In genomic region chr4:14298110-14298509, GRCm38 (mm10) we compare ENCODE assay signal across 20 mouse cellular contexts.
DNase-seq lines count a peak whose midpoint lies in the region; ATAC-seq lines count a peak whose summit lies in the region.
"Had no signal": no experiment of that assay in that cellular context is flagged by ENCODE, and none has a peak within 500 bp of the region (broad histone marks: within the 10 kb centered on the region; RNA-seq: fewer than 3 reads in every experiment).

No protein-coding gene starts in this region.

- 53% methylated on average over 8 of the region's 8 CpGs for WGBS in forebrain, embryonic 14.5 days
- 60% methylated on average over 8 of the region's 8 CpGs for WGBS in forebrain, embryonic 10.5 days
- WGBS in neural tube, embryonic 13.5 days: 48% methylated on average over 8 of the region's 8 CpGs
- 19% methylated on average over 8 of the region's 8 CpGs for WGBS in limb, embryonic 11.5 days
- 45% methylated on average over 8 of the region's 8 CpGs for WGBS in neural tube, embryonic 15.5 days

- H3K4me1 ChIP-seq in forebrain, embryonic 14.5 days (ENCODE audit: control insufficient read depth, insufficient read depth, low read length): no peaks in the 10 kb centered on the region
- H3K4me1 ChIP-seq in forebrain, embryonic 10.5 days: no peaks in the 10 kb centered on the region
- peaks cover 8% of the 10 kb centered on the region for H3K4me1 ChIP-seq in neural tube, embryonic 13.5 days (replicated peaks)
- H3K4me1 ChIP-seq in limb, embryonic 11.5 days (ENCODE audit: control insufficient read depth, insufficient read depth, low read length): peaks cover 5% of the 10 kb centered on the region; the same call in 1 of the 2 replicates
- H3K4me1 ChIP-seq in neural tube, embryonic 15.5 days: peaks cover 7% of the 10 kb centered on the region; the same call in 1 of the 2 replicates
- H3K4me1 ChIP-seq: heart, embryonic 13.5 days; stomach, embryonic 15.5 days had no signal

- ATAC-seq in forebrain, embryonic 14.5 days: peak; percentile 29; the same call in 1 of the 2 replicates
- ATAC-seq in neural tube, embryonic 13.5 days (ENCODE audit: low read depth): no peak
- ATAC-seq in limb, embryonic 11.5 days (ENCODE audit: insufficient number of reproducible peaks, low FRiP score, low TSS enrichment, low read depth): no peak
- no peak; the same call in 1 of the 2 replicates for ATAC-seq in neural tube, embryonic 15.5 days (ENCODE audit: low FRiP score)
- ATAC-seq: intestine, embryonic 16.5 days; liver, postnatal 0 days had no signal

- H3K4me2 ChIP-seq in forebrain, embryonic 14.5 days (ENCODE audit: low read length): no peak overlapping the region
- H3K4me2 ChIP-seq in neural tube, embryonic 13.5 days: peak overlapping the region; percentile 7; the same call in 1 of the 2 replicates
- no peak overlapping the region for H3K4me2 ChIP-seq in limb, embryonic 11.5 days (ENCODE audit: low read depth, severe bottlenecking)
- peak overlapping the region; percentile 26; the same call in 1 of the 2 replicates for H3K4me2 ChIP-seq in neural tube, embryonic 15.5 days
- H3K4me2 ChIP-seq: embryonic facial prominence, embryonic 13.5 days; heart, embryonic 13.5 days; stomach, embryonic 15.5 days had no signal

- H3K36me3 ChIP-seq in forebrain, embryonic 14.5 days (ENCODE audit: control insufficient read depth, insufficient read depth, low read length): no peaks in the 10 kb centered on the region
- no peaks in the 10 kb centered on the region for H3K36me3 ChIP-seq in forebrain, embryonic 10.5 days (replicated peaks)
- H3K36me3 ChIP-seq in neural tube, embryonic 13.5 days: no peaks in the 10 kb centered on the region
- H3K36me3 ChIP-seq in limb, embryonic 11.5 days (ENCODE audit: control insufficient read depth, insufficient read depth, low read length): no peaks in the 10 kb centered on the region
- H3K36me3 ChIP-seq in neural tube, embryonic 15.5 days: no peaks in the 10 kb centered on the region
- H3K36me3 ChIP-seq: embryonic facial prominence, embryonic 13.5 days; heart, embryonic 13.5 days; stomach, embryonic 15.5 days had no signal

- H3K9me3 ChIP-seq in forebrain, embryonic 14.5 days (replicated peaks; ENCODE audit: control insufficient read depth, low read length): no peaks in the 10 kb centered on the region
- H3K9me3 ChIP-seq in forebrain, embryonic 10.5 days: no peaks in the 10 kb centered on the region
- H3K9me3 ChIP-seq in neural tube, embryonic 13.5 days: no peaks in the 10 kb centered on the region
- H3K9me3 ChIP-seq in limb, embryonic 11.5 days (ENCODE audit: control insufficient read depth, low read length): no peaks in the 10 kb centered on the region
- no peaks in the 10 kb centered on the region for H3K9me3 ChIP-seq in neural tube, embryonic 15.5 days (replicated peaks)
- H3K9me3 ChIP-seq: embryonic facial prominence, embryonic 13.5 days; heart, embryonic 13.5 days; stomach, embryonic 15.5 days had no signal

- peak; percentile 13 for DNase-seq in forebrain, embryonic 14.5 days (ENCODE audit: low spot score)
- no peak for DNase-seq in forebrain, embryonic 10.5 days (ENCODE audit: extremely low spot score, low spot score)
- no peak for DNase-seq in neural tube, embryonic 10.5 days (ENCODE audit: extremely low spot score, low spot score)
- peak; percentile 38 for DNase-seq in limb, embryonic 11.5 days (ENCODE audit: low spot score)
- DNase-seq in thymus, postnatal 10 days (ENCODE audit: low spot score in 2 of 2): no peak
- no peak for DNase-seq in kidney, postnatal 4 days
- DNase-seq: adrenal gland, adult 2 months; gastrocnemius, adult 2 months; heart, adult 18-20 months; heart, postnatal 4 days; kidney, postnatal 36 days; liver, postnatal 0 days; lung, postnatal 10 days; thymus, adult 18-20 months had no signal

- no peak overlapping the region for H3K9ac ChIP-seq in forebrain, embryonic 14.5 days (ENCODE audit: low read length)
- H3K9ac ChIP-seq in neural tube, embryonic 13.5 days: no peak overlapping the region
- no peak overlapping the region for H3K9ac ChIP-seq in limb, embryonic 11.5 days (ENCODE audit: low read length)
- H3K9ac ChIP-seq in neural tube, embryonic 15.5 days (replicated peaks): no peak overlapping the region
- H3K9ac ChIP-seq: embryonic facial prominence, embryonic 13.5 days; heart, embryonic 13.5 days; liver, postnatal 0 days; stomach, embryonic 15.5 days had no signal

- no peaks in the 10 kb centered on the region for H3K27me3 ChIP-seq in forebrain, embryonic 14.5 days (replicated peaks; ENCODE audit: control insufficient read depth, insufficient read depth, low read length)
- no peaks in the 10 kb centered on the region for H3K27me3 ChIP-seq in forebrain, embryonic 10.5 days (ENCODE audit: poor library complexity, severe bottlenecking)
- H3K27me3 ChIP-seq in neural tube, embryonic 13.5 days: no peaks in the 10 kb centered on the region
- H3K27me3 ChIP-seq in limb, embryonic 11.5 days (ENCODE audit: control insufficient read depth, insufficient read depth, low read length): no peaks in the 10 kb centered on the region
- H3K27me3 ChIP-seq in neural tube, embryonic 15.5 days (replicated peaks): no peaks in the 10 kb centered on the region
- H3K27me3 ChIP-seq: embryonic facial prominence, embryonic 13.5 days; heart, embryonic 13.5 days; stomach, embryonic 15.5 days had no signal

- H3K27ac ChIP-seq in forebrain, embryonic 14.5 days (ENCODE audit: low read depth, low read length): no peak overlapping the region
- no peak overlapping the region for H3K27ac ChIP-seq in forebrain, embryonic 10.5 days
- no peak overlapping the region for H3K27ac ChIP-seq in neural tube, embryonic 13.5 days (replicated peaks)
- no peak overlapping the region for H3K27ac ChIP-seq in limb, embryonic 11.5 days (replicated peaks; ENCODE audit: low read depth, low read length)
- no peak overlapping the region for H3K27ac ChIP-seq in neural tube, embryonic 15.5 days (replicated peaks)
- H3K27ac ChIP-seq: embryonic facial prominence, embryonic 13.5 days; gastrocnemius, adult 2 months; heart, embryonic 13.5 days; stomach, embryonic 15.5 days had no signal

- no peak overlapping the region for H3K4me3 ChIP-seq in forebrain, embryonic 14.5 days (ENCODE audit: low read depth, low read length)
- no peak overlapping the region for H3K4me3 ChIP-seq in forebrain, embryonic 10.5 days
- no peak overlapping the region for H3K4me3 ChIP-seq in neural tube, embryonic 13.5 days
- no peak overlapping the region for H3K4me3 ChIP-seq in limb, embryonic 11.5 days (ENCODE audit: low read depth, low read length)
- H3K4me3 ChIP-seq in neural tube, embryonic 15.5 days (replicated peaks): no peak overlapping the region
- H3K4me3 ChIP-seq: embryonic facial prominence, embryonic 13.5 days; gastrocnemius, adult 2 months; heart, embryonic 13.5 days; stomach, embryonic 15.5 days had no signal

Comparison
In these comparisons a context has a peak if more than half of its experiments do, and no peak if none do; other contexts are left out.
1. DNase-seq: peak in forebrain, embryonic 14.5 days (single experiment) and limb, embryonic 11.5 days (single experiment); none in forebrain, embryonic 10.5 days (single experiment), neural tube, embryonic 10.5 days (single experiment), thymus, postnatal 10 days (0 of 2) and kidney, postnatal 4 days (0 of 2).
2. H3K4me2 ChIP-seq: peak in neural tube, embryonic 13.5 days (single experiment) and neural tube, embryonic 15.5 days (single experiment); none in forebrain, embryonic 14.5 days (single experiment) and limb, embryonic 11.5 days (single experiment).